Mouse (Mus musculus): Measurements from ENCODE around the gene Hist1h1e. TPM values are rescaled to one million over a fixed set of nuclear protein-coding genes. Genes with fewer than 3 reads are reported as not detected.
"Not testable (repeated sequence)": the region's sequence is repeated elsewhere in the genome, so short reads cannot be mapped to it uniquely, and the experiment has no call there.

Gene Hist1h1e
- polyA plus RNA-seq, 1 experiment = 1.2 TPM

DNA sequence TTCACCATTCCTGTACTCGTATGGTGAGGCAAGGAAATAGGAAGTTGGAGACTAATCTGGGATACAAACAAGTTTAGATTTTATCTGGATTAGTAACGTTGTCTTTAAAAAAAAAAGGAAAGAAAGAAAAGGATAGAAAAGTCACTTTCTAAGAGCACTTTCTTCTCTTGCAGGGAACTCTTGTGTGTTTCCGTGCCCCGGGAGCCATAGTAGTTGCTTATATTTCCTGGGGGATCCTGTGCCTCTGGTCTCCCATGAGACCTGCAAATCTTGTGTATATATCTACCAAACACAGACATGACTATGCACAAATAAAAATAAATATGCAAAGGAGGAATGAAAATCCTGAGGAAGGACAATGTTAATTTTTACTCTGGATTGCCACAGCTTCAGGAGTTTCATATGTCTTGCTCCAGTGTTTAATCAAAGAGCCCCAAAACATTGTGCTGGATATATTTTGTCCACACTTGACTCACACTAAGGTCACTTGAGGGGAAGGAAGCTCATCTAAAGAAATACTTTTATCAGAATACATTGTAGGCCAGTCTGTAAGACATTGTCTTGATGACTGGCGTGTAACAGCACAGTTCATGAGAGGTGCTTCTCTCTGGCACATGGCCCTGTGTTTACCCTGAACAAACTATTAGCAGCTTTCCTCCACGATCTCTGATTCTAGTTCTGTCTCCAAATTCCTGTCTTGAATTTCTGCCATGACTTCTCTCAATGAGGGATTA is 45.3 kb downstream of the Hist1h1e start:
- H3K79me2 ChIP-seq (ENCODE audit: control insufficient read depth, insufficient read depth) = no peaks in the 10 kb centered on the region
- H3K27me3 ChIP-seq (ENCODE audit: control insufficient read depth, insufficient read depth, insufficient read length) = no peaks in the 10 kb centered on the region
- H3K36me3 ChIP-seq (ENCODE audit: control insufficient read depth, insufficient read depth) = no peaks in the 10 kb centered on the region
- peak overlapping the region; percentile 55 for H3ac ChIP-seq (ENCODE audit: control insufficient read depth, insufficient read length, low read depth)
- no peaks in the 10 kb centered on the region for H3K79me3 ChIP-seq (ENCODE audit: low read depth)
- H3K4me3 ChIP-seq (ENCODE audit: insufficient read depth, poor library complexity, severe bottlenecking) = peak overlapping the region; percentile 35
- TF ChIP-seq CEBPB (IDR thresholded peaks at IDR 0.05; ENCODE audit: low read depth) (no peak), USF1 (IDR thresholded peaks at IDR 0.05; ENCODE audit: low read depth) (no peak), CTCF (IDR thresholded peaks at IDR 0.05; ENCODE audit: control insufficient read depth, insufficient read depth, insufficient read length) (no peak), FOSL1 (IDR thresholded peaks at IDR 0.05; ENCODE audit: insufficient read depth, low read length, poor library complexity, severe bottlenecking) (no peak), MAX (IDR thresholded peaks at IDR 0.05) (no peak), MYOG (IDR thresholded peaks at IDR 0.05; ENCODE audit: control insufficient read depth, extremely low read depth, insufficient read length) (no peak), MYOD1 (IDR thresholded peaks at IDR 0.05; ENCODE audit: control insufficient read depth, insufficient read length, low read depth) (no peak)

DNA sequence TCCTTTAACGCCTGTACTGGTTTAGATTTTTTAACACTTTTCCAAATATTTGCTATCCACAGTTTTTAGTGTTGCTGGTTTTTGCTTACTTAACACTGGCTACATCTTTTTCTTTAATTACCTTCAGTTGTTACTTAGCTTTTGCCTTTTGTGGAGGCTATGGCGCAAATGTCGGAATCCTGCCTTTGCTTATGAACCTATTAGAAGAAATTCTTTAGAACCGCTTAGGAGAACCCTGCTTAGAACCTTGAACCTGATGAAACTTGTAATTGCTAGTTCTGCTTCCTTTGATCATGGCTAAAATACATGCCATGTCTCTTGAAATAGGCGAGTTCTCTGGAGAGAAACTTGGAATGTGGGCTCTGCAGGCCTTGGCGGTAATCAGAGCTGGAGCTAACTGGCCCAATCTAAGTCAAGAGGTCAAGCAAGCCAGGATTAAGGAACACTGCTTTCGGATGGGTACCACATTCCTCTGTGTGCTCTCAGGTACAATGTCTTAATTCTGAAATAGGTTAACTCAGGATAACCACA is 45.9 kb downstream of the Hist1h1e start:
- H3K4me3 ChIP-seq (ENCODE audit: insufficient read depth, poor library complexity, severe bottlenecking) = peak overlapping the region; percentile 35
- no peaks in the 10 kb centered on the region for H3K79me3 ChIP-seq (ENCODE audit: low read depth)
- TF ChIP-seq MYOG (IDR thresholded peaks at IDR 0.05; ENCODE audit: control insufficient read depth, extremely low read depth, insufficient read length) (no peak), CEBPB (IDR thresholded peaks at IDR 0.05; ENCODE audit: low read depth) (no peak), MYOD1 (IDR thresholded peaks at IDR 0.05; ENCODE audit: control insufficient read depth, insufficient read length, low read depth) (no peak), CTCF (IDR thresholded peaks at IDR 0.05; ENCODE audit: control insufficient read depth, insufficient read depth, insufficient read length) (no peak), FOSL1 (IDR thresholded peaks at IDR 0.05; ENCODE audit: insufficient read depth, low read length, poor library complexity, severe bottlenecking) (no peak), MAX (IDR thresholded peaks at IDR 0.05) (no peak), USF1 (IDR thresholded peaks at IDR 0.05; ENCODE audit: low read depth) (no peak)
- no peaks in the 10 kb centered on the region for H3K36me3 ChIP-seq (ENCODE audit: control insufficient read depth, insufficient read depth)
- peak overlapping the region; percentile 55 for H3ac ChIP-seq (ENCODE audit: control insufficient read depth, insufficient read length, low read depth)
- H3K79me2 ChIP-seq (ENCODE audit: control insufficient read depth, insufficient read depth) = no peaks in the 10 kb centered on the region
- no peaks in the 10 kb centered on the region for H3K27me3 ChIP-seq (ENCODE audit: control insufficient read depth, insufficient read depth, insufficient read length)

DNA sequence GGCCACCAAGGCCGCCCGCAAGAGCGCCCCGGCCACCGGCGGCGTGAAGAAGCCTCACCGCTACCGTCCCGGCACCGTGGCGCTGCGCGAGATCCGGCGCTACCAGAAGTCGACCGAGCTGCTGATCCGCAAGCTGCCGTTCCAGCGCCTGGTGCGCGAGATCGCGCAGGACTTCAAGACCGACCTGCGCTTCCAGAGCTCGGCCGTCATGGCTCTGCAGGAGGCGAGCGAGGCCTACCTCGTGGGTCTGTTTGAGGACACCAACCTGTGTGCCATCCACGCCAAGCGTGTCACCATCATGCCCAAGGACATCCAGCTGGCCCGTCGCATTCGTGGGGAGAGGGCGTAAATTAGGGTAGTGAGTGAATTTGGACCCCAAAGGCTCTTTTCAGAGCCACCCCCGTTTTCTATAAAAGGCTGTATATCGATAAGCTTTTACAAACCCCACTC is 46.5 kb downstream of the Hist1h1e start:
- H3K36me3 ChIP-seq (ENCODE audit: control insufficient read depth, insufficient read depth); H3K79me3 ChIP-seq (ENCODE audit: low read depth); H3K79me2 ChIP-seq (ENCODE audit: control insufficient read depth, insufficient read depth); H3K27me3 ChIP-seq (ENCODE audit: control insufficient read depth, insufficient read depth, insufficient read length): not testable (repeated sequence)
- H3ac ChIP-seq (ENCODE audit: control insufficient read depth, insufficient read length, low read depth) = peak overlapping the region; percentile 34
- peak overlapping the region; percentile 35 for H3K4me3 ChIP-seq (ENCODE audit: insufficient read depth, poor library complexity, severe bottlenecking)

DNA sequence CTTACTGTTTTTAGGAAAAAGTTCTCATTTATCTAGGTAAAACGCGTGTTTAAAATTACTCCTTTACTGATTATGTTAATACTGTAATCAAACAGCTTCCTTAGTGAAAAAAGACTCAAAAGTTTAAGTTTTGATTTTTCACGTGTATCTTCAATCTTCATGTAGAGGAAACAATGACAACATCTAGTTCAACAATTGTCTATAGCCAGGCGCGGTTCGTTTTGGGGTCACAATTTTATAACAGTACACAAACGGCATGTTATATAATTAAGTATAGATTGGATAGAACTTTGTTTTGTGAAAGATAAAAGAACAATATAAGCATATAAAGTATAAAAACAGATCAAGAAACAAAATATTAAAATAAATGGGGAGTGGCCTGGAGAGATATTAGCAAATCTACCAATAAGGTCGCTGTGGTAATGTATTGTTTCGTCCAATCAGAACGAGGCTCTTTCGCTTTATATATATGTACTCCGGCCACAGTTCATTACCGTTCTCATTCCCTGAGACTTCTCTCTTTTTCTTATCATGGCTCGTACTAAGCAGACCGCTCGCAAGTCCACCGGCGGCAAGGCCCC is 47.0 kb downstream of the Hist1h1e start, which contains the start of gene Hist1h3d:
Gene Hist1h3d, plus strand, starts transcription at position 493 of the 581 bp plus-strand sequence.
- no peaks in the 10 kb centered on the region for H3K27me3 ChIP-seq (ENCODE audit: control insufficient read depth, insufficient read depth, insufficient read length)
- no peaks in the 10 kb centered on the region for H3K79me3 ChIP-seq (ENCODE audit: low read depth)
- no peaks in the 10 kb centered on the region for H3K79me2 ChIP-seq (ENCODE audit: control insufficient read depth, insufficient read depth)
- H3ac ChIP-seq (ENCODE audit: control insufficient read depth, insufficient read length, low read depth) = peak within 1 kb of the TSS; percentile 55
- peak within 1 kb of the TSS; percentile 35 for H3K4me3 ChIP-seq (ENCODE audit: insufficient read depth, poor library complexity, severe bottlenecking)
- no peaks in the 10 kb centered on the region for H3K36me3 ChIP-seq (ENCODE audit: control insufficient read depth, insufficient read depth)
- no peak for TF ChIP-seq FOSL1 (IDR thresholded peaks at IDR 0.05; ENCODE audit: insufficient read depth, low read length, poor library complexity, severe bottlenecking)

DNA sequence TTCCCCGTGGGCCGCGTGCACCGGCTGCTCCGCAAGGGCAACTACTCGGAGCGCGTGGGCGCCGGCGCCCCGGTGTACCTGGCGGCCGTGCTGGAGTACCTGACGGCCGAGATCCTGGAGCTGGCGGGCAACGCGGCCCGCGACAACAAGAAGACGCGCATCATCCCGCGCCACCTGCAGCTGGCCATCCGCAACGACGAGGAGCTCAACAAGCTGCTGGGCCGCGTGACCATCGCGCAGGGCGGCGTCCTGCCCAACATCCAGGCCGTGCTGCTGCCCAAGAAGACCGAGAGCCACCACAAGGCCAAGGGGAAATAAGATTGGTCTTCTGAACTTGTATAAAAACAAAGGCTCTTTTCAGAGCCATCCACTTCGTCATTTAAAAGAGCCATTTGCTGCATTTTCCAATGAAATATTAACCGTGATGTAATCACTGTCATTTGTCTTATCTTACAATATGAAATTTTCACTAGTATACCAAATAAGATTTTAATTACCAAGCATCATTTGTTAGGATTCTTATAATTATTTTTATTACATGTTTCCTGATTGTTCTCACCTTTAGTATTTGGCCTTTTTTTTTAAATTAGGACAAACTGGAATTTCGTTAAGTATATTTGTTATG is 47.7 kb downstream of the Hist1h1e start:
- not testable (repeated sequence) for H3K36me3 ChIP-seq (ENCODE audit: control insufficient read depth, insufficient read depth)

DNA sequence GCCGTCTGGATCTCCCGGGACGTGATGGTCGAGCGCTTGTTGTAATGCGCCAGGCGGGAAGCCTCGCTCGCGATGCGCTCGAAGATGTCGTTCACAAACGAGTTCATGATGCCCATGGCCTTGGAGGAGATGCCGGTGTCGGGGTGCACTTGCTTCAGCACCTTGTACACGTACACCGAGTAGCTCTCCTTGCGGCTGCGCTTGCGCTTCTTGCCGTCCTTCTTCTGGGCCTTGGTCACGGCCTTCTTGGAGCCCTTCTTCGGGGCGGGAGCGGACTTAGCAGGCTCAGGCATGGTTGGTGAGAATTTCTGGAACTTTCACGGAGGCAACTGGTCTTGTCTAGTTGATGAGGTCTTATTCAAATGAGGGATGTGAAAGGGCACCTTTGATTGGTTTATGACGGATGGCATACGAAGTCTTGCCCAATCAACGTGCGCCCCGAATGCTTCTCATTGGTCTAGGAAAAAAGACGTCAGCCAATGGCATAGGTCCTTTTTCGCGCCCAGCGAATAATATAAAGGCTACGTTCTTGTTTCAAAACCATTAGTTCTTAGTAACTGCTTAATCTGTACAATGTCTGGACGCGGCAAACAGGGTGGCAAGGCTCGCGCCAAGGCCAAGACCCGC is 48.3 kb downstream of the Hist1h1e start, which contains the start of the genes Hist1h2bf and Hist1h2ad:
Gene Hist1h2bf, minus strand, starts transcription at position 299 of the 627 bp plus-strand sequence.
Gene Hist1h2ad, plus strand, starts transcription at position 484 of the 627 bp plus-strand sequence.
- H3K4me3 ChIP-seq (ENCODE audit: insufficient read depth, poor library complexity, severe bottlenecking) = peak within 1 kb of the TSS; percentile 25
- H3K36me3 ChIP-seq (ENCODE audit: control insufficient read depth, insufficient read depth) = not testable (repeated sequence)

More for the DNA sequence above, 47.7 kb downstream of the Hist1h1e start:
- not testable (repeated sequence) for H3K4me3 ChIP-seq (ENCODE audit: insufficient read depth, poor library complexity, severe bottlenecking); H3ac ChIP-seq (ENCODE audit: control insufficient read depth, insufficient read length, low read depth); H3K79me3 ChIP-seq (ENCODE audit: low read depth); H3K79me2 ChIP-seq (ENCODE audit: control insufficient read depth, insufficient read depth); H3K27me3 ChIP-seq (ENCODE audit: control insufficient read depth, insufficient read depth, insufficient read length)

DNA sequence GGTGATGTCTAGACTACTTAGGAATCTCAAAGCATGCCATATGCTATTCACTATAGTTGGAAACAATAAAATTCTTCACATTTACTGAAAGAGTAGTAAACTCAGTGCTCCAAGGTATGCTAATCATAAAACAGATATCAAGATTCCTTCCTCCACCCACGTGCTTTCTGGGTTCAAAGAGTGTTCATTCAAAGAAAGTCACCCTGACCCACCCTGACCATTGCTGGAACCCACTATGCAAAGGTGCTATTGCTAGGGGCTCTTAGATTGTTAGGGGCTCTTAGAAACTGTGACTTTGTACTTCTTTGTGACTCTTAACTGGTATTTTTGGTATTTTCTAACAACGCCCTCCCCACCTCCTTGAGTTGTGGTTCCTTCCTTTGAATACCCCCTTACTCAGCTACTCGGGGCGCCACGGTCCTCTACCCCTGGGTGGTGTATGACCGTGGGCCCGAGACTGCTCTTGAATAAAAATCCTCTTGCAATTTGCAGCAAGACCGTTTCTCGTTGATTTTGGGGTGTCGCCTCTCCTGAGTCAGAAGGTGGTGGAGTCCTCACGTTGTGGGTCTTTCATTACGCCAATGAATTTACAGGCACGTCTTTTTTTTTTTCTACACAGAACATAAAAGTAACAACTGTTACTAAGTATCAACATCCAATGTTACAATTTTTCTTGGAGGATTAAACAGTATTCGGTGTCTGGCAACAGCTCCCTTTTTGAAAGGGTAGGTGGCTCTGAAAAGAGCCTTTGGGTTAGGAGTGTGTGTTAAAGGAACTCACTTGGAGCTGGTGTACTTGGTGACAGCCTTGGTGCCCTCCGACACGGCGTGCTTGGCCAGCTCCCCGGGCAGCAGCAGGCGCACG is 49.1 kb downstream of the Hist1h1e start:
- not testable (repeated sequence) for H3K27me3 ChIP-seq (ENCODE audit: control insufficient read depth, insufficient read depth, insufficient read length); H3K79me3 ChIP-seq (ENCODE audit: low read depth); H3K36me3 ChIP-seq (ENCODE audit: control insufficient read depth, insufficient read depth); H3K79me2 ChIP-seq (ENCODE audit: control insufficient read depth, insufficient read depth)
- Histone ChIP-seq H3K4me3 (ENCODE audit: insufficient read depth, poor library complexity, severe bottlenecking) (peak overlapping the region; percentile 25), H3ac (ENCODE audit: control insufficient read depth, insufficient read length, low read depth) (peak overlapping the region; percentile 53)

More for the DNA sequence above, 48.3 kb downstream of the Hist1h1e start, which contains the start of the genes Hist1h2bf and Hist1h2ad:
- H3K27me3 ChIP-seq (ENCODE audit: control insufficient read depth, insufficient read depth, insufficient read length); H3K79me3 ChIP-seq (ENCODE audit: low read depth); H3K79me2 ChIP-seq (ENCODE audit: control insufficient read depth, insufficient read depth): not testable (repeated sequence)
- H3ac ChIP-seq (ENCODE audit: control insufficient read depth, insufficient read length, low read depth) = peak within 1 kb of the TSS; percentile 53

All from C2C12 (cell line).